Mouse (Mus musculus): ENCODE measurements around the gene Slco3a1. TPM values are rescaled to one million over a fixed set of nuclear protein-coding genes. Genes with fewer than 3 reads are reported as not detected.

Gene Slco3a1
- total and polyA plus RNA-seq, 3 experiments, result 0.04 to 0.35 TPM; not detected in 1

GRCm38 (mm10) chr7:74483294-74484023 lies 71.1 kb downstream of the Slco3a1 start:
- dilution Hi-C loops (cut with MboI; ENCODE audit: extremely low pct_ligation_motif_present, extremely low pct_unique_long_range_greater_than_20kb, low sequenced_read_pairs), result no loop called here

GRCm38 (mm10) chr7:74471740-74472139 lies 82.8 kb downstream of the Slco3a1 start:
- H3K36me3 ChIP-seq (replicated peaks in 1 of 2; ENCODE audit: control insufficient read depth in 1 of 2, insufficient read depth in 1 of 2, low read length in 1 of 2), result no peaks in the 10 kb centered on the region
- H3K4me3 ChIP-seq (replicated peaks in 1 of 3; ENCODE audit: low read depth in 2 of 3, low read length in 2 of 3, poor library complexity in 1 of 3), result no peak overlapping the region
- peaks cover 28% of the 10 kb centered on the region for H3K9me3 ChIP-seq (replicated peaks; ENCODE audit: low read length)
- no peak overlapping the region for H3K27ac ChIP-seq (ENCODE audit: insufficient read depth, low read depth)
- H3K4me2 ChIP-seq (ENCODE audit: insufficient read depth, low read depth, poor library complexity, severe bottlenecking), result no peak overlapping the region
- no peaks in the 10 kb centered on the region for H3K79me2 ChIP-seq (replicated peaks; ENCODE audit: control insufficient read depth, extremely low read depth, insufficient read depth, poor library complexity, severe bottlenecking)
- TF ChIP-seq SIN3A (IDR thresholded peaks at IDR 0.05; ENCODE audit: low read length), result no peak
- TF ChIP-seq MXI1 (IDR thresholded peaks at IDR 0.05; ENCODE audit: low read depth, low read length), result no peak
- no peak for TF ChIP-seq CTCF (conservative IDR thresholded peaks at IDR 0.05 in 1 of 2, IDR thresholded peaks at IDR 0.05 in 1 of 2; ENCODE audit: low read depth in 2 of 2, low read length in 2 of 2)
- TF ChIP-seq USF2 (conservative IDR thresholded peaks at IDR 0.05; ENCODE audit: low read depth, low read length), result no peak
- no peak for DNase-seq (ENCODE audit: extremely low read depth)
- dilution Hi-C loops (cut with MboI; ENCODE audit: extremely low pct_ligation_motif_present, extremely low pct_unique_long_range_greater_than_20kb, low sequenced_read_pairs) (no loop called here), in situ Hi-C loops (cut with MboI; ENCODE audit: low pct_ligation_motif_present, low pct_unique_long_range_greater_than_20kb, low sequenced_read_pairs) (no loop called here)
- no peaks in the 10 kb centered on the region for H3K27me3 ChIP-seq (replicated peaks)
- no peak overlapping the region for H3K9ac ChIP-seq (ENCODE audit: insufficient read depth, low read depth)
- H3K4me1 ChIP-seq (ENCODE audit: control insufficient read depth in 1 of 2, insufficient read depth in 2 of 2), result no peaks in the 10 kb centered on the region

More at GRCm38 (mm10) chr7:74483294-74484023, 71.1 kb downstream of the Slco3a1 start:
- Histone ChIP-seq H3K27ac (ENCODE audit: insufficient read depth, low read depth) (no peak overlapping the region), H3K79me2 (replicated peaks; ENCODE audit: control insufficient read depth, extremely low read depth, insufficient read depth, poor library complexity, severe bottlenecking) (no peaks in the 10 kb centered on the region), H3K9me3 (replicated peaks; ENCODE audit: low read length) (peaks cover 37% of the 10 kb centered on the region), H3K4me2 (ENCODE audit: insufficient read depth, low read depth, poor library complexity, severe bottlenecking) (no peak overlapping the region), H3K9ac (ENCODE audit: insufficient read depth, low read depth) (no peak overlapping the region), H3K4me1 (ENCODE audit: control insufficient read depth in 1 of 2, insufficient read depth in 2 of 2) (peaks cover 0 to 13% of the 10 kb centered on the region in 2 experiments; a peak in 2 of 4 replicates), H3K27me3 (replicated peaks) (no peaks in the 10 kb centered on the region), H3K4me3 (replicated peaks in 1 of 3; ENCODE audit: low read depth in 2 of 3, low read length in 2 of 3, poor library complexity in 1 of 3) (no peak overlapping the region), H3K36me3 (replicated peaks in 1 of 2; ENCODE audit: control insufficient read depth in 1 of 2, insufficient read depth in 1 of 2, low read length in 1 of 2) (no peaks in the 10 kb centered on the region)
- in situ Hi-C loops (cut with MboI; ENCODE audit: low pct_ligation_motif_present, low pct_unique_long_range_greater_than_20kb, low sequenced_read_pairs), result no loop called here
- no peak for DNase-seq (ENCODE audit: extremely low read depth)
- TF ChIP-seq NRF1 (IDR thresholded peaks at IDR 0.05; ENCODE audit: low read depth, low read length) (no peak), POLR2A (IDR thresholded peaks at IDR 0.05; ENCODE audit: low read depth, low read length) (no peak), JUN (IDR thresholded peaks at IDR 0.05; ENCODE audit: insufficient read depth, low read depth, low read length) (no peak), GABPA (IDR thresholded peaks at IDR 0.05; ENCODE audit: insufficient replicate concordance, low read depth, low read length) (no peak), ETS1 (conservative IDR thresholded peaks at IDR 0.05; ENCODE audit: low read depth, low read length) (no peak), ELF1 (IDR thresholded peaks at IDR 0.05; ENCODE audit: low read depth, low read length) (no peak), SIN3A (IDR thresholded peaks at IDR 0.05; ENCODE audit: low read length) (no peak), ZC3H11A (IDR thresholded peaks at IDR 0.05; ENCODE audit: low read depth, low read length) (no peak), MXI1 (IDR thresholded peaks at IDR 0.05; ENCODE audit: low read depth, low read length) (no peak), CHD1 (IDR thresholded peaks at IDR 0.05; ENCODE audit: low read depth, low read length) (no peak), TBP (conservative IDR thresholded peaks at IDR 0.05; ENCODE audit: low read depth, low read length) (no peak)
